Mouse (Mus musculus): ENCODE data around the gene Rhbdd3.

- no peak for TF ChIP-seq CTCF (IDR thresholded peaks at IDR 0.05; ENCODE audit: low read depth)
- no peak for TF ChIP-seq EP300 (optimal IDR thresholded peaks at IDR 0.05)
Observed at GRCm38 (mm10) chr11:5062326-5062725, 36.4 kb upstream of the Rhbdd3 start.
